Mouse (Mus musculus) lung, postnatal 0 days (tissue): ENCODE data around the gene Mindy4.
A peak's percentile ranks its signal among the peaks of the same experiment; 100 is the strongest.

Experiments used
- CTCF ChIP-seq: IDR thresholded peaks from 2 replicates; pipeline ENCODE4 v1.5.1; 2016; ENCODE audit warnings: antibody characterized with exemption, mild to moderate bottlenecking
- EP300 ChIP-seq: IDR thresholded peaks from 2 replicates; pipeline ENCODE4 v1.6.1; 2016; ENCODE audit warnings: antibody characterized with exemption, mild to moderate bottlenecking, control low read depth

- no peak for TF ChIP-seq CTCF
- peak; percentile 36; the same call in 1 of the 2 replicates for TF ChIP-seq EP300
Observed at GRCm38 (mm10) chr6:55331315-55331714, 128.1 kb downstream of the Mindy4 start.
